Mouse (Mus musculus) left cerebral cortex, postnatal 36 days (tissue): Measurements from ENCODE around the gene Gm10959. TPM values are rescaled to one million over a fixed set of nuclear protein-coding genes. Genes with fewer than 3 reads are reported as not detected.
"Not testable (repeated sequence)": the region's sequence is repeated elsewhere in the genome, so short reads cannot be mapped to it uniquely, and the experiment has no call there.

Experiments used
- DNase-seq, 2 experiments: peaks; one replicate each; pipeline ENCODE4 v3.0.0; 2021 to 2022; ENCODE audit warnings: low spot score in 2 of 2, mixed read lengths in 1 of 2
- intact Hi-C: fragments of 180-260 bp; cut with DNase I; formaldehyde crosslinking; loops from one replicate; pipeline ENCODE4 v1.15.1; 2025
- total RNA-seq, 2 experiments: library from RNA; stranded (reverse); gene quantifications; 2 replicates each; pipeline ENCODE4 v1.2.3; 2021

Gm10959 gene
- total RNA-seq, result not detected

- intact Hi-C loops, result no loop called here
- no peak for DNase-seq
Observed at GRCm38 (mm10) chr3:122919260-122919659, at the start of gene Gm10959. Gm10959 (minus strand) TSS chr3:122919360.

- intact Hi-C loops, result no loop called here
- no peak for DNase-seq
Observed at GRCm38 (mm10) chr3:122968391-122968790, 49.2 kb upstream of the Gm10959 start.

- DNase-seq, result no peak
- intact Hi-C loops, result no loop called here
Observed at GRCm38 (mm10) chr3:122964301-122964700, 45.1 kb upstream of the Gm10959 start.

DNA sequence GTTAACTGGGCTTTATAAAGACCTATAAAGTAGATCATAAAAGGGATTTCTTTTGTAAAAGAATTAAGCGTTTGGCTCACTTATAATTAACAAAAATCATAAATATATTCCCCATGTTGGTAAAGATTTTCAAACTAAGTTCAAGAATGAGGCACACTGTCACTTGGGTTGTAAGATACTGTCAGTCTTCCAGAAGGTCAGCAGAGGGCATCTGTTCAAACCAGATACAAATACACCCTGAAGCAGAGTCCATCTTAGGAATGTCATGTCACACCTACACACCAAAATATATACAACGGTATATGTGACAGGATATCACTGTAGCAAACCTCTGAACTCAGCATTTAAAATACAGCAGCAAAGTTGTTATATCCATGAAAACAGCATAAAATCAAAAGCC lies 31.0 kb upstream of the Gm10959 start:
- intact Hi-C loops, result no loop called here

DNA sequence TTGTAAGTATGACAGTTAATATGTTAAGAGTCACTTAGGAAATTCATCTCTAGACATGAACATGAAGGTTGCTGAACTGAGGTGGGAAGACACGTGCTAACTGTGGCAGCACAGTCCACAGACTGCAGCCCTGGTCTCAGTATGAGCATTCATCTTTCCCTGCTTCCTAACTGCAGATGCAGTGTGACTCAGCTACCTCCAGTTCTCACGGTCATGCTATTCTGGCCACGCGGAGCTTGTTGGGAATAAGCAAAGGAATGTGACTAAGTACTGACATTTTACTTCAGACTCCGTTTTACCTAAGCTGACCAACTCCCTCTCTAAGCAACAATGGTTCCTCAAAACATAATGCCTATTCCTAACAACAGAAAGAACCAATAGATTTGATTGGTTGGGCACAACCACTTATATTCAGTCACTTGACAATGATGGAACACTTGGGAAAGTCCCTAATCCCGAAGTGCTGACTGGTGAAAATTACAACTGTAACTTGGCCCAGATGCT lies 24.3 kb upstream of the Gm10959 start:
- intact Hi-C loops, result no loop called here
- no peak for DNase-seq

More for the DNA sequence above, 31.0 kb upstream of the Gm10959 start:
- DNase-seq, result no peak

DNA sequence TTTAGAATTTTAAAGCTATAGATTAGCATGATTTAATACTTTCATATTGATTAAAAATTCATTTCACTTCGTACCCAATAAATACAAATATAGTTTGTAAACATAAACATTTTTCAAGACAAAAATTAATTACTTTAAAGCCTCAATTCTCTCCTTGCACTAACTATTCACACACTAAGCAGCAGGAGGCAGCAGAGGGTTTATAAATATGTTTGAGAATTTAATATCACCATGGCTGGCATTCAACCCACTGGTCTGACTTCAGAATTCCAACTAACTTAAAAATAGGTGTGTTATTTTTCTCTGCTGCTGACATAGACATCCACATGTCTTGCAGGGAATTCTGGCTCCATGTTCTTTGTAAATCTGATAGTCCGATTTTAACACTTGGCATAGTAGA lies 20.1 kb upstream of the Gm10959 start:
- DNase-seq, result no peak
- intact Hi-C loops, result loop anchor here (1.0 to 2.0 kb wide), 2 partner anchors 164 to 220 kb away; no protein-coding TSS in a partner anchor

GRCm38 (mm10) chr3:122937176-122937575 lies 18.0 kb upstream of the Gm10959 start:
- intact Hi-C loops, result not testable (repeated sequence)

DNA sequence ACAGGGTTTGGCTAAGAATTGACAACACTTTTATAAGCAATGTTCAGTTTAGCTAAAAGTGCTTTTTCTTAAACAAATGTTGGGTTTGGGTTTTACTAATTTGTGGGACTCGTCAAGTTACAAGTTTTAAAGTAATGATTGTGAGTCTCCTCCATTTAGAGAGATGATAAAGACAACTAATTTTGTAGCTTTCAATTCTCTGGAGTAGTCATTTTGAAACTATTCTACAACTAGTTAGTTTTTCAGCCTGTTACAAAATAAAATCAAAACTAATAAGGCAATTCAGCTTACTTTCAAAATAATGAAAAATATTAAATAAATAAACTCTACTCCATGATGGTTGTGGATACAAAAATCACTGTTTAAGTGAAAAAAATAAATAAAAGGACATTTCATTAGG lies 13.3 kb upstream of the Gm10959 start:
- intact Hi-C loops, result no loop called here
- no peak for DNase-seq

More at GRCm38 (mm10) chr3:122937176-122937575, 18.0 kb upstream of the Gm10959 start:
- not testable (repeated sequence) for DNase-seq

GRCm38 (mm10) chr3:122929723-122930122 lies 10.6 kb upstream of the Gm10959 start:
- intact Hi-C loops, result no loop called here
- peak; percentile 47 to 60 for DNase-seq

GRCm38 (mm10) chr3:122924009-122924914 lies 5.1 kb upstream of the Gm10959 start, which contains the start of gene 1810037I17Rik:
1810037I17Rik (plus strand) TSS chr3:122924203.
- peak; percentile 96 to 97 for DNase-seq
- intact Hi-C loops, result loop anchor here (5.0 kb wide), 1 partner anchor 58 kb away; the partner anchor contains the start of gene Usp53

- no peak for DNase-seq
- intact Hi-C loops, result loop anchor here (5.0 kb wide), 1 partner anchor 59 kb away; the partner anchor contains the start of gene Usp53
Observed at GRCm38 (mm10) chr3:122923147-122923546, 4.0 kb upstream of the Gm10959 start.

- intact Hi-C loops, result loop anchor here (5.0 kb wide), 1 partner anchor 60 kb away; the partner anchor contains the start of gene Usp53
- no peak for DNase-seq
Observed at GRCm38 (mm10) chr3:122921676-122922527, 2.7 kb upstream of the Gm10959 start.

DNA sequence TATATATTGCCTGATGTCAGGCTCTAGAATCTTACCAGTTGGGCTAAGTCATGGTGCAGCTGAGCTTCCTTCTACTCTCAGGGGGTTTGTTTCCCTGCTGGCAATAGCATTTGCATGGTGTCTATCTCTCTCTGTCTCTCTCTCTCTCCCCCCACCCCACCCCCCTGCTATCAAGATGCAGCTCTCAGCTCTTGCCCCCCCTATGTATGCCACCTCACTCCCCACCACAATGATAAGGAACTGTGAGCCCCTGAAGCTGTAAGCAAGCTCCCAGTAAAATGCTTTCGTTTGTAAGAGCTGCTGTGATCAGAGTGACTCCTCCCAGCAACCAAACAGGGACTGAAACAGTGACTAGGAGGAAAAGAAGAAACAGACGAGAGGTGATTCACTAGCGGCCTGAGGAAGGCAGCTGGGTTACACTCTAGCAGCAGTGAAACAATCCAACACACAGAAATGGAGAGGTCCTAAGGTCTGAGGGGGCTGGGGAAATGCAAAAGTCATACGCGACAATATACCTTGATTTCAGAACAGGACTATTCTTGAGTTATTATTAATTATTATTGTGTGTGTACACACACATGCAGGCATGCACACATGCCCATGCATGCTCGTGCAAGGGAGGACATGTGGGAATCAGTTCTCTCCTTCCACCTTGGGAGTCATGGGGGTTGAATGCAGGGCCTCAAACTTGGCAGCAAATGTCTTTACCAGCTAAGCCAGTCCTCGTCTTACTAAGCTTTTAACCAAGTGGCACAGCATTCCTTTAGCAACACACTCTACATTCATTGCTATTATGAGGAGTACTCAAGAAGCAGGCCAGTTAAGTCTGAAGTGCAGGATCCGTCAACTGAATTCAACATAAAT lies 1.6 kb upstream of the Gm10959 start:
- intact Hi-C loops, result loop anchor here (5.0 kb wide), 1 partner anchor 61 kb away; the partner anchor contains the start of gene Usp53
- DNase-seq, result no peak

- intact Hi-C loops, result no loop called here
- DNase-seq, result no peak
Observed at GRCm38 (mm10) chr3:122918672-122919071, 488 bp downstream of the Gm10959 start.

GRCm38 (mm10) chr3:122916191-122916680 lies 2.9 kb downstream of the Gm10959 start:
- no peak for DNase-seq
- intact Hi-C loops, result no loop called here

- intact Hi-C loops, result no loop called here
- DNase-seq, result no peak
Observed at GRCm38 (mm10) chr3:122915493-122915892, 3.7 kb downstream of the Gm10959 start.

- no peak for DNase-seq
- intact Hi-C loops, result loop anchor here (10.0 kb wide), 1 partner anchor 123 kb away; no protein-coding TSS in a partner anchor
Observed at GRCm38 (mm10) chr3:122907841-122908240, 11.3 kb downstream of the Gm10959 start.

DNA sequence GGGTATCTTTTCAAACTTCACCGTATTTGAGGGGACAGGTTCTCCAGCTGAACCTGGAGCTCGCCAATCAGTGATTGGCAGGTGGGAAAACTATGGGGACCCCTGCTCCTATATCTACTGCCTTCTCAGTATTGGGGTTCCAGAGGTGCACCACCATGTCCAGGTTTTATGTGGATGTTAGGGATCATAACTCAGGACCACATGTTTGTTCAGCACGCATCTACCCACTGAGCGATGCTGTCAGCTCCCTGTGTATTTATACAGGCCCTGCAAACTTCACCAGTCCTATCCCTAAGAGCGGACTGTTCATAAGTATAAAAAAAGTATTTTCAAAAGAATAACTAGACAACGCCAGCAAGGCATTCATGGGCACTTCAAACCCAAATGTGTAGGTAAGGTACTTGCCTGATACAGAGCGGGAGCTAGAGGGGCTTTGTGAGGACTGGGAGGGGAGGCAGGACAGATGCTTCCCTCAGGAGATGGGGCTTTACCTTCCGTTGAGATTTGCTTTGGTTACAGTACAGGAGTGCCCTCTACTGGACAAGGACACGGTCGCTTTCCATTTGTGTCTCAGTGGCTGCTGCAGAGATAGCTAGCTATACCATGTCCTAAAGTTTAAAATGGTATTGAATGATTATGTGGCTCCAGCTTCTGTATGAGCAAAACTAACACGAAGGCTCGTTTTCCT lies 15.3 kb downstream of the Gm10959 start:
- intact Hi-C loops, result loop anchor here (2.0 to 10.0 kb wide), 2 partner anchors 119 to 255 kb away; no protein-coding TSS in a partner anchor
- DNase-seq, result peak; percentile 24 to 25
